Mouse (Mus musculus) embryonic fibroblast, embryonic 13.5 days (primary cell): ENCODE data around the gene Slc9a8. TPM values are rescaled to one million over a fixed set of nuclear protein-coding genes. Genes with fewer than 3 reads are reported as not detected.
"Not testable (repeated sequence)": the region's sequence is repeated elsewhere in the genome, so short reads cannot be mapped to it uniquely, and the experiment has no call there.

Source experiments
- H3K27ac ChIP-seq: 2 replicates; pipeline ENCODE4 v1.5.1; 2012; ENCODE audit warnings: low read length, control low read depth, inconsistent platforms; ENCODE audit not compliant: insufficient read depth
- H3K4me1 ChIP-seq: 2 replicates; pipeline ENCODE4 v1.6.1; 2011; ENCODE audit warnings: low read length; ENCODE audit not compliant: control insufficient read depth, insufficient read depth
- H3K4me3 ChIP-seq: 2 replicates; pipeline ENCODE4 v1.5.1; 2011; ENCODE audit warnings: mild to moderate bottlenecking, control low read depth, low read length; ENCODE audit not compliant: insufficient read depth
- CTCF ChIP-seq: IDR thresholded peaks from 2 replicates; pipeline ENCODE4 v1.5.1; 2011; ENCODE audit warnings: mild to moderate bottlenecking, control low read depth, low read length, moderate library complexity, borderline replicate concordance; ENCODE audit not compliant: insufficient read depth
- POLR2A ChIP-seq: IDR thresholded peaks from 2 replicates; pipeline ENCODE4 v1.6.1; 2011; ENCODE audit warnings: low read depth, mild to moderate bottlenecking, control low read depth, low read length, moderate library complexity
- polyA plus RNA-seq: library from polyadenylated mRNA; stranded (reverse); fragments of >200 nt; gene quantifications from 2 replicates; pipeline ENCODE4 v1.2.4, GENCODE M21; 2011; ENCODE audit warnings: low read depth; ENCODE audit not compliant: missing spikeins, insufficient read length

Slc9a8 gene
- polyA plus RNA-seq, 1 experiment, result 38.0 TPM

DNA sequence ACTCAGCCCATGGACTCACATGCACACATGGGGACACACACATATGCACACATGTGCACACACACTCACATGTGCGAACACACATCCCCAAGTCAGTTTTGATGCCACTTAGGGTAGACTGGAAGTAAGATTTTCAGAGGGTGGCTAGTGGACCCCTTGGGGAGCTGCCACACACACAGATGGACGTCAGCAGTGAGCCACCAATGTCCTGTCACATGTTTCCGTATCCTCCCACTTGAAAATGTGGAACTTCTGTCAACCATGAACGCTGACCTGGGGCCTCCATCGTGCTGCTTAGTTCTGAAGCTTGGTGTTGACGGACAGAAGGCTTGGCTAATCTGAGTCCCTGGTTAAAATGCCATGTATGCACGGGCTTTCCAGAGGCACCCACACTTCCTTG lies 39.9 kb upstream of the Slc9a8 start:
- Histone ChIP-seq H3K4me1 (no peaks in the 10 kb centered on the region), H3K4me3 (no peak overlapping the region), H3K27ac (no peak overlapping the region)
- no peak for TF ChIP-seq POLR2A
- no peak for TF ChIP-seq CTCF

- TF ChIP-seq POLR2A (no peak), CTCF (no peak)
- Histone ChIP-seq H3K4me3 (no peak overlapping the region), H3K4me1 (no peaks in the 10 kb centered on the region), H3K27ac (no peak overlapping the region)
These were observed 39.1 kb upstream of the Slc9a8 start for GRCm38 (mm10) chr2:167382389-167382788.

DNA sequence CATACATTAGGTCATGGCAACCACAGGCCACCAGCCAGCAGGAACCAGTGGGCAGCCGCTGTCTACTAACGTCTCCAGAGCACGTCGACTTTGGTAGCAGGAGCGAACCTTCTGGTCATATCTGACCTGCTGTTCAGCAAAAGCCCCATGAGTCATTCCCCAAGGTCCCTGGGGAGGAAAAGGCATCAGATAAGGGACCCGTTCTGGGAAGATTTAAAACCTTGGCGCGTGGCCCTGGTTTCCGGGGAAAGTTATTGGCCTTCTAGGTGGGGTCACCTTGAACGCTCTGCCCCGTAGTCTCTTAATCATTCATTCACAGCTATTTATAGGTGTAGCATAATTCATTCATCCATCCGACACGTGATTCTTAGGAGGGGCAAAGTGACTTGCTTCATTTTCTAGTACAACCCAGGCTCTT lies 37.8 kb upstream of the Slc9a8 start:
- no peak overlapping the region for H3K27ac ChIP-seq
- H3K4me1 ChIP-seq, result no peaks in the 10 kb centered on the region
- no peak for TF ChIP-seq CTCF
- TF ChIP-seq POLR2A, result no peak
- H3K4me3 ChIP-seq, result no peak overlapping the region

DNA sequence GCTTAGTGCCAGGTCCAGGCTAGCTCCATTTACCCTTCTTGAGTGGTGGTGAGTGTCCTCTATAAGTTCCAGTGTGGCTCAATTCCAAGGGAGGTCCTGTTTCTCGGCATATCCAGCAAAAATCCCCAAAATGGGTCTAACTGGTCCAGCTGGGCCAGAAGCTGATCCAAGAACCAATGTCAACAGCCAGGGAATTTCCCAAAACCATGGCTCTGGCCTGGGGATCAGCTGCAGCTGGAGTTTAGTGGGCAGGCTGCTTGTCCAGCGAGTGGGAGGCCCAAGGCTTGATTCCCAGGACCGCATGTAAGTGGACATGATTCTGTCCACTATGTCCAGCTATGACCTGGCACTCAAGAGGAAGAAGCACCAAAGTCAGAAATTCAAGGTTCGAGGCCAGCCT lies 35.1 kb upstream of the Slc9a8 start:
- TF ChIP-seq POLR2A (no peak), CTCF (no peak)
- no peak overlapping the region for H3K4me3 ChIP-seq
- H3K27ac ChIP-seq, result peak overlapping the region; percentile 32; the same call in 1 of the 2 replicates

GRCm38 (mm10) chr2:167386998-167387397 lies 34.5 kb upstream of the Slc9a8 start:
- no peak for TF ChIP-seq CTCF
- no peak for TF ChIP-seq POLR2A
- H3K27ac ChIP-seq, result peak overlapping the region; percentile 32; the same call in 1 of the 2 replicates

More for the DNA sequence above, 35.1 kb upstream of the Slc9a8 start:
- H3K4me1 ChIP-seq, result no peaks in the 10 kb centered on the region

GRCm38 (mm10) chr2:167394426-167394825 lies 27.1 kb upstream of the Slc9a8 start:
- no peak overlapping the region for H3K4me3 ChIP-seq
- no peak for TF ChIP-seq CTCF
- TF ChIP-seq POLR2A, result no peak
- H3K4me1 ChIP-seq, result no peaks in the 10 kb centered on the region
- H3K27ac ChIP-seq, result no peak overlapping the region

More at GRCm38 (mm10) chr2:167386998-167387397, 34.5 kb upstream of the Slc9a8 start:
- H3K4me1 ChIP-seq, result no peaks in the 10 kb centered on the region
- no peak overlapping the region for H3K4me3 ChIP-seq

- not testable (repeated sequence) for H3K4me3 ChIP-seq, H3K27ac ChIP-seq, H3K4me1 ChIP-seq
These were observed 25.1 kb upstream of the Slc9a8 start for GRCm38 (mm10) chr2:167396420-167396819.

DNA sequence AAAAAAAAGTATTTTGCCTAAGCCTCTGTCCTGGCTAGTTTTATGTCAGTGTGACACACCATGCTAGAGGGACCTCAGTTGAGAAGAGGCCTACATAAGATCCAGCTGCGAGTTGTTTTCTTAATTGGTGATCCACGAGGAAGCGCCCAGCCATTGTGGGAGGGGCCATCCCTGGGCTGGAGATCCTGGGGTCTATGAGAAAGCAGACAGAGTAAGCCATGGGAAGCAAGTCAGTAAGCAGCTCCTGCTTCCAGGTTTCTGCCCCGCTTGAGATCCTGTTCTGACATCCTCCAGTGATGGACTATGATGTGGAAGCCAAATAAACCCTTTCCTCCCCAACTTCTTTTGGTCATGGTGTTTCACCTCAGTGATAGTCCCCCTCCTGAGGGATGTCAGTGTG lies 22.5 kb upstream of the Slc9a8 start:
- Histone ChIP-seq H3K27ac (no peak overlapping the region), H3K4me3 (no peak overlapping the region), H3K4me1 (0 out of 2 replicates have a peak, but pooled peaks cover 5% of the 10 kb centered on the region)
- TF ChIP-seq CTCF, result no peak
- no peak for TF ChIP-seq POLR2A

- Histone ChIP-seq H3K27ac (0 out of 2 replicates have a peak overlapping the region, but pooled peaks have one; percentile 12), H3K4me3 (no peak overlapping the region), H3K4me1 (0 out of 2 replicates have a peak, but pooled peaks cover 5% of the 10 kb centered on the region)
- TF ChIP-seq POLR2A (no peak), CTCF (no peak)
These were observed 21.9 kb upstream of the Slc9a8 start for GRCm38 (mm10) chr2:167399646-167400045.

- TF ChIP-seq POLR2A (no peak), CTCF (no peak)
- H3K4me3 ChIP-seq, result no peak overlapping the region
- H3K27ac ChIP-seq, result 0 out of 2 replicates have a peak overlapping the region, but pooled peaks have one; percentile 31
- 0 out of 2 replicates have a peak, but pooled peaks cover 5% of the 10 kb centered on the region for H3K4me1 ChIP-seq
These were observed 18.4 kb upstream of the Slc9a8 start for GRCm38 (mm10) chr2:167403085-167403484.
